Mouse (Mus musculus): ENCODE results near the gene Ralgps1. TPM values are rescaled to one million over a fixed set of nuclear protein-coding genes. Genes with fewer than 3 reads are reported as not detected.

The Ralgps1 gene
- polyA plus RNA-seq, 1 experiment from 2014 or later = 2.2 TPM

DNA sequence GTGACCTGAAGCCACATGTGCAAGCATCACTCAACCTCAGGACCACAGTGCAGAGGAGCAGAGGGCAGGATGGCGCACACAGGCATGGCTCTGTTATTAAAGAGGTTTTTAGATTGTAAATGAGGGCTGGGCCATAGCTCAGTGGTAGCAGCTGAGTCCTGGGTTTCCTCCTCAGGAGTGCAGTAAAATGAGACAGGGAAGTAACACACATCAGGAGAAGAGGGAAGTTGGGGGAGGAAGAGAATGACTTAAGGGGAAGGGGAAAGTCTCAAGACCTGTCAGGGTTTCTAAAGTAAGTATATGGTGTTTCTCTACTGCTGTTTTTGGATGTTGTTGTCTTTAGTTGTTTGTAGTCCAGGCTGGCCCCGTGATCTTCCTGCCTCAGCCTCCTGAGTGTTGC is 232.8 kb downstream of the Ralgps1 start:
- 0 out of 2 replicates have a peak, but pooled peaks cover 3% of the 10 kb centered on the region for H3K36me3 ChIP-seq (ENCODE audit: control insufficient read depth, insufficient read depth, low read length)
- H3K4me2 ChIP-seq (replicated peaks; ENCODE audit: low read depth) = no peak overlapping the region
- H3K9ac ChIP-seq (ENCODE audit: low read length) = no peak overlapping the region
- no peaks in the 10 kb centered on the region for H3K9me3 ChIP-seq (ENCODE audit: control insufficient read depth, low read length)
- no peaks in the 10 kb centered on the region for H3K4me1 ChIP-seq (replicated peaks; ENCODE audit: control insufficient read depth, insufficient read depth)
- TF ChIP-seq EP300 (optimal IDR thresholded peaks at IDR 0.05) (no peak), CTCF (IDR thresholded peaks at IDR 0.05; ENCODE audit: low read depth) (no peak)
- WGBS = 80% methylated on average over 2 of the region's 2 CpGs
- ATAC-seq (ENCODE audit: low FRiP score, low TSS enrichment) (no peak), DNase-seq (ENCODE audit: low spot score) (no peak)
- H3K4me3 ChIP-seq (ENCODE audit: low read depth, low read length) = no peak overlapping the region
- no peaks in the 10 kb centered on the region for H3K27me3 ChIP-seq (ENCODE audit: control insufficient read depth, insufficient read depth, low read length)
- no peak overlapping the region for H3K27ac ChIP-seq (replicated peaks)

- 84% methylated on average over 4 of the region's 4 CpGs for WGBS
- H3K9ac ChIP-seq (ENCODE audit: low read length) = no peak overlapping the region
- no peak overlapping the region for H3K4me3 ChIP-seq (ENCODE audit: low read depth, low read length)
- H3K36me3 ChIP-seq (ENCODE audit: control insufficient read depth, insufficient read depth, low read length) = 0 out of 2 replicates have a peak, but pooled peaks cover 3% of the 10 kb centered on the region
- H3K4me2 ChIP-seq (replicated peaks; ENCODE audit: low read depth) = no peak overlapping the region
- no peaks in the 10 kb centered on the region for H3K27me3 ChIP-seq (ENCODE audit: control insufficient read depth, insufficient read depth, low read length)
- H3K27ac ChIP-seq (replicated peaks) = no peak overlapping the region
- no peaks in the 10 kb centered on the region for H3K4me1 ChIP-seq (replicated peaks; ENCODE audit: control insufficient read depth, insufficient read depth)
- DNase-seq (ENCODE audit: low spot score) (no peak), ATAC-seq (ENCODE audit: low FRiP score, low TSS enrichment) (no peak)
- H3K9me3 ChIP-seq (ENCODE audit: control insufficient read depth, low read length) = no peaks in the 10 kb centered on the region
- no peak for TF ChIP-seq EP300 (optimal IDR thresholded peaks at IDR 0.05)
- no peak for TF ChIP-seq CTCF (IDR thresholded peaks at IDR 0.05; ENCODE audit: low read depth)
Observed at GRCm38 (mm10) chr2:33137731-33138130, 233.6 kb downstream of the Ralgps1 start.

GRCm38 (mm10) chr2:33137244-33137643 is 234.0 kb downstream of the Ralgps1 start:
- 88% methylated on average over 9 of the region's 9 CpGs for WGBS
- no peak overlapping the region for H3K4me3 ChIP-seq (ENCODE audit: low read depth, low read length)
- ATAC-seq (ENCODE audit: low FRiP score, low TSS enrichment) = no peak
- no peak overlapping the region for H3K4me2 ChIP-seq (replicated peaks; ENCODE audit: low read depth)
- no peak overlapping the region for H3K27ac ChIP-seq (replicated peaks)
- H3K9ac ChIP-seq (ENCODE audit: low read length) = no peak overlapping the region
- H3K27me3 ChIP-seq (ENCODE audit: control insufficient read depth, insufficient read depth, low read length) = no peaks in the 10 kb centered on the region
- no peaks in the 10 kb centered on the region for H3K9me3 ChIP-seq (ENCODE audit: control insufficient read depth, low read length)
- no peaks in the 10 kb centered on the region for H3K4me1 ChIP-seq (replicated peaks; ENCODE audit: control insufficient read depth, insufficient read depth)
- 0 out of 2 replicates have a peak, but pooled peaks cover 3% of the 10 kb centered on the region for H3K36me3 ChIP-seq (ENCODE audit: control insufficient read depth, insufficient read depth, low read length)
- DNase-seq (ENCODE audit: low spot score) = no peak
- TF ChIP-seq CTCF (IDR thresholded peaks at IDR 0.05; ENCODE audit: low read depth) (no peak), EP300 (optimal IDR thresholded peaks at IDR 0.05) (no peak)

DNA sequence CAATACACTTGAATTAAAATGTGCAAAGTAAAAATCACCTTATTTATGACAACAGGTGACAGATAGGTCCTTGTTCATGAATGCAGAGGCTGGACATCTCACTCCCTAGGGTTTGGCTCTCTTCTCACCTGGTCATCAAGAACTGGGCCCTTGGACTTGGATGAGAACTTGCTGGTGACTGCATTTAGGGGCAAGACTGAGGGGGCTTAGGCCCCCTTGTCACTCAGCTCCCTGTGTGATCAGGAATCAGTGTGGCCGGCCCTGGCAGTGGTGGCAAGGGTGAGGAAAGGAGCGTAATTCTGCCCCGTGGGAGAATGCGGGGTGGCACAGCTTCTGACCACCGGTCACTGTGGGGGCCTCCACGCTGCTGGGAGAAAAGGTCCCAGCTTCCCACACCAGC is 234.9 kb downstream of the Ralgps1 start:
- no peak overlapping the region for H3K4me2 ChIP-seq (replicated peaks; ENCODE audit: low read depth)
- no peaks in the 10 kb centered on the region for H3K9me3 ChIP-seq (ENCODE audit: control insufficient read depth, low read length)
- DNase-seq (ENCODE audit: low spot score) (no peak), ATAC-seq (ENCODE audit: low FRiP score, low TSS enrichment) (no peak)
- H3K27ac ChIP-seq (replicated peaks) = no peak overlapping the region
- no peaks in the 10 kb centered on the region for H3K4me1 ChIP-seq (replicated peaks; ENCODE audit: control insufficient read depth, insufficient read depth)
- H3K4me3 ChIP-seq (ENCODE audit: low read depth, low read length) = no peak overlapping the region
- 83% methylated on average over 6 of the region's 6 CpGs for WGBS
- TF ChIP-seq CTCF (IDR thresholded peaks at IDR 0.05; ENCODE audit: low read depth) = no peak
- TF ChIP-seq EP300 (optimal IDR thresholded peaks at IDR 0.05) = no peak
- no peak overlapping the region for H3K9ac ChIP-seq (ENCODE audit: low read length)
- H3K27me3 ChIP-seq (ENCODE audit: control insufficient read depth, insufficient read depth, low read length) = no peaks in the 10 kb centered on the region
- H3K36me3 ChIP-seq (ENCODE audit: control insufficient read depth, insufficient read depth, low read length) = 0 out of 2 replicates have a peak, but pooled peaks cover 3% of the 10 kb centered on the region

DNA sequence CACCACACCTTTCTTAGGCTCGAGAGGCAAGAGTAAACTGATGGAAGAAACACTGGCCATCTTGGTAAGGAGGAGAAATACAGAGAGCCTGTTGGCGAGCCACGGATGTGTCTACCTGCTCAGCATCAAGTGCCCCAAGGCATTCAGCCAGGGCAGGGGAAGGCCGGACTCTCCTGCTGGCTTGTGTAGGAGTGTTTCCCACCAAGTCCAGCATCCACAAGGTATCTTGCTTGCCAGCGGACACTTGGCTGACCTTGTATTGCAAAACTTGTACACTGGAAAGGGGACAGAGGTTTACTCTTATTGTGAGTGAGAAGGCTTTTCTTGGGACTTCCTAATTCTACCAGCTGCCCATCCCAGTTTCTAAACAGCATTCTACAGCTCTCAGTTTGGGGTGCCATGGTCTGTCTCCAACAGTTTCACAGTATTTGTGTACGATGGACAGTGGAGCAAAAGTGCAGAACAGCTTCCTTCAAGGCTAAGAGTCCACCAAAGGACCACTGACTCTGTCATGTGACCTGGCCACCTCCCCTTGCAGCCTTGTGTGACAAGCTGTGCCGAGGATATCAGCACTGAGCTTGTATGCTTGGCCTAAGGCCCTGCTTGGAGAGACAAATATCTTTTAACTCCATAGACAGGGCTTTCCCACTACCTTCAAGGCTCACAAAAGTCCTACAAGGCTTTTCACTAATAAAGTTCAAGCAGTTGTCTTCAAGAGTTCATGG is 236.4 kb downstream of the Ralgps1 start:
- Histone ChIP-seq H3K36me3 (ENCODE audit: control insufficient read depth, insufficient read depth, low read length) (0 out of 2 replicates have a peak, but pooled peaks cover 3% of the 10 kb centered on the region), H3K27ac (replicated peaks) (no peak overlapping the region), H3K27me3 (ENCODE audit: control insufficient read depth, insufficient read depth, low read length) (no peaks in the 10 kb centered on the region), H3K9me3 (ENCODE audit: control insufficient read depth, low read length) (no peaks in the 10 kb centered on the region), H3K9ac (ENCODE audit: low read length) (no peak overlapping the region), H3K4me2 (replicated peaks; ENCODE audit: low read depth) (no peak overlapping the region), H3K4me3 (ENCODE audit: low read depth, low read length) (no peak overlapping the region), H3K4me1 (replicated peaks; ENCODE audit: control insufficient read depth, insufficient read depth) (0 out of 2 replicates have a peak, but pooled peaks cover under 1% of the 10 kb centered on the region)
- no peak for TF ChIP-seq EP300 (optimal IDR thresholded peaks at IDR 0.05)
- no peak for TF ChIP-seq CTCF (IDR thresholded peaks at IDR 0.05; ENCODE audit: low read depth)
- DNase-seq (ENCODE audit: low spot score) (no peak), ATAC-seq (ENCODE audit: low FRiP score, low TSS enrichment) (no peak)
- 77% methylated on average over 7 of the region's 7 CpGs for WGBS

GRCm38 (mm10) chr2:33132306-33132705 is 239.0 kb downstream of the Ralgps1 start:
- H3K9ac ChIP-seq (ENCODE audit: low read length) = no peak overlapping the region
- H3K4me1 ChIP-seq (replicated peaks; ENCODE audit: control insufficient read depth, insufficient read depth) = 0 out of 2 replicates have a peak, but pooled peaks cover 3% of the 10 kb centered on the region
- no peaks in the 10 kb centered on the region for H3K27me3 ChIP-seq (ENCODE audit: control insufficient read depth, insufficient read depth, low read length)
- H3K4me3 ChIP-seq (ENCODE audit: low read depth, low read length) = no peak overlapping the region
- DNase-seq (ENCODE audit: low spot score) (no peak), ATAC-seq (ENCODE audit: low FRiP score, low TSS enrichment) (no peak)
- H3K27ac ChIP-seq (replicated peaks) = no peak overlapping the region
- TF ChIP-seq CTCF (IDR thresholded peaks at IDR 0.05; ENCODE audit: low read depth) (no peak), EP300 (optimal IDR thresholded peaks at IDR 0.05) (no peak)
- H3K4me2 ChIP-seq (replicated peaks; ENCODE audit: low read depth) = no peak overlapping the region
- H3K9me3 ChIP-seq (ENCODE audit: control insufficient read depth, low read length) = no peaks in the 10 kb centered on the region
- WGBS = 12% methylated on average over 7 of the region's 7 CpGs
- 0 out of 2 replicates have a peak, but pooled peaks cover 1% of the 10 kb centered on the region for H3K36me3 ChIP-seq (ENCODE audit: control insufficient read depth, insufficient read depth, low read length)
